Mouse (Mus musculus): ENCODE measurements at regions not wholly inside any gene's neighbourhood (a gene's known extent, or its start where the extent isn't known, plus 50 kb on each side); places are given as distances from the start of the nearest gene placed in this dataset.

- TF ChIP-seq TCF12 (IDR thresholded peaks at IDR 0.05; ENCODE audit: insufficient read depth, poor library complexity, severe bottlenecking), result no peak
- no peak for TF ChIP-seq POLR2A (IDR thresholded peaks at IDR 0.05; ENCODE audit: insufficient read length, low read depth)
- no peak for TF ChIP-seq E2F4 (IDR thresholded peaks at IDR 0.05; ENCODE audit: insufficient read depth)
- TF ChIP-seq MAX (IDR thresholded peaks at IDR 0.05; ENCODE audit: low read depth), result no peak
- no peak for TF ChIP-seq POLR2AphosphoS2 (IDR thresholded peaks at IDR 0.05; ENCODE audit: insufficient read length, low read depth)
- TF ChIP-seq MYOG (IDR thresholded peaks at IDR 0.05; ENCODE audit: control insufficient read depth in 1 of 3, insufficient read depth in 1 of 3, insufficient read length in 2 of 3, low read depth in 2 of 3), result no peak
- no peak for TF ChIP-seq USF1 (IDR thresholded peaks at IDR 0.05; ENCODE audit: low read depth)
- TF ChIP-seq CEBPB (IDR thresholded peaks at IDR 0.05; ENCODE audit: insufficient read depth, poor library complexity, severe bottlenecking), result no peak
- TF ChIP-seq TCF3 (IDR thresholded peaks at IDR 0.05; ENCODE audit: insufficient read length, low read depth), result no peak
- TF ChIP-seq SRF (IDR thresholded peaks at IDR 0.05; ENCODE audit: control insufficient read depth, insufficient read length, low read depth), result no peak
Observed at GRCm38 (mm10) chr17:88134546-88134945, 69.5 kb upstream of the Fbxo11 start.

Measured in myocyte (in vitro differentiated cells).